Mouse (Mus musculus) C2C12 (cell line): Measurements from ENCODE around the gene Smim12.

Experiments used
- CEBPB ChIP-seq: IDR thresholded peaks from one replicate; pipeline ENCODE4 v1.6.1; 2011; ENCODE audit warnings: low read depth, mild to moderate bottlenecking, control low read depth, moderate library complexity
- CTCF ChIP-seq: IDR thresholded peaks from one replicate; pipeline ENCODE4 v1.5.1; 2011; ENCODE audit not compliant: control insufficient read depth, insufficient read depth, insufficient read length
- FOSL1 ChIP-seq: IDR thresholded peaks from one replicate; pipeline ENCODE4 v1.8.0; 2011; ENCODE audit warnings: mild to moderate bottlenecking, low read length; ENCODE audit not compliant: poor library complexity, insufficient read depth, severe bottlenecking
- MAX ChIP-seq: IDR thresholded peaks from one replicate; pipeline ENCODE4 v1.6.1; 2011; ENCODE audit warnings: mild to moderate bottlenecking, control low read depth
- MYOD1 ChIP-seq: IDR thresholded peaks from one replicate; pipeline ENCODE4 v1.6.1; 2011; ENCODE audit warnings: low read depth; ENCODE audit not compliant: control insufficient read depth, insufficient read length
- MYOG ChIP-seq: IDR thresholded peaks from one replicate; pipeline ENCODE4 v1.6.1; 2011; ENCODE audit not compliant: control insufficient read depth, insufficient read length; ENCODE audit errors: extremely low read depth
- USF1 ChIP-seq: IDR thresholded peaks from one replicate; pipeline ENCODE4 v1.6.1; 2011; ENCODE audit warnings: low read depth, mild to moderate bottlenecking, control low read depth, moderate library complexity

DNA sequence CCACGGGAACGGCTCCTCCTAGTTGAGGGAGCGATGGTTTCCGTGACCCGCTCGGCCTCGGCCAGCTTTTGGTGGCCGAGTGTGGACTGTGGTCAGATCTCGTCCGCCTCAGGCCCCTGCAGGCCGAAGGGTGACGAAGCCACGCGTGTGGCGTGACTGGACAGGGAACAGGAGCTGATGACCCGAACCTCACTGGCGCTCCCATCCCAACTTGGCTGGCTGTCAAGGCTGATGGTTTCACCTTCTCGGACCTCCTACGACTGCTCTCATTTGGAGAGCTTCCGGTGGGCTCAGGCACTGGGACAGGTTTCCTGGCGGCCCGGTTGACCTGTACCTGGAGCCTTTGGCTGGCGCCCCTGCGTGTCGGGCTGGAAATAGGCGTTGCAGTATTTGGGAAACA is 369 bp downstream of the Smim12 start:
- TF ChIP-seq CTCF (no peak), MAX (no peak), FOSL1 (no peak), USF1 (no peak), MYOD1 (no peak), CEBPB (no peak), MYOG (no peak)
